Mouse (Mus musculus): ENCODE data around the gene Myo1g.
"Not testable (repeated sequence)": the region's sequence is repeated elsewhere in the genome, so short reads cannot be mapped to it uniquely, and the experiment has no call there.

The Myo1g gene

DNA sequence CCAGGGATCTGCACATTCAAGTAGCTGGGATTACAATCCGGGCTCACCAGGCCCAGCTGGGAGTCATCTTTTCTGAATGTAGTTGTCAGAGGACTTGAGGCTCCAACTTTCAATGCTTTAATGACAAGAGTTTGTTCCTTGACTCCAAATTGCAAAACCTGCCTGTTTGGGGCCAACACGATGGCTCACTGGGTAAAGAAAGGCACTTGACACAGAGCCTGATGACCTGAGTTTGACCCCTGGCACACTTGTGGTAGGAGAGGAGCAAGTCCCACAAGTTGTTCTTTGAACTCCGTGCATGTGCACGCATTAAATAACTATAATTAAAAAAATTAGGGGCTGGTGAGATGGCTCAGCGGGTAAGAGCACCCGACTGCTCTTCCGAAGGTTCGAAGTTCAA, 9.2 kb upstream of the Myo1g start:
- DNase-seq (ENCODE audit: low read depth, low spot score): no peak

DNA sequence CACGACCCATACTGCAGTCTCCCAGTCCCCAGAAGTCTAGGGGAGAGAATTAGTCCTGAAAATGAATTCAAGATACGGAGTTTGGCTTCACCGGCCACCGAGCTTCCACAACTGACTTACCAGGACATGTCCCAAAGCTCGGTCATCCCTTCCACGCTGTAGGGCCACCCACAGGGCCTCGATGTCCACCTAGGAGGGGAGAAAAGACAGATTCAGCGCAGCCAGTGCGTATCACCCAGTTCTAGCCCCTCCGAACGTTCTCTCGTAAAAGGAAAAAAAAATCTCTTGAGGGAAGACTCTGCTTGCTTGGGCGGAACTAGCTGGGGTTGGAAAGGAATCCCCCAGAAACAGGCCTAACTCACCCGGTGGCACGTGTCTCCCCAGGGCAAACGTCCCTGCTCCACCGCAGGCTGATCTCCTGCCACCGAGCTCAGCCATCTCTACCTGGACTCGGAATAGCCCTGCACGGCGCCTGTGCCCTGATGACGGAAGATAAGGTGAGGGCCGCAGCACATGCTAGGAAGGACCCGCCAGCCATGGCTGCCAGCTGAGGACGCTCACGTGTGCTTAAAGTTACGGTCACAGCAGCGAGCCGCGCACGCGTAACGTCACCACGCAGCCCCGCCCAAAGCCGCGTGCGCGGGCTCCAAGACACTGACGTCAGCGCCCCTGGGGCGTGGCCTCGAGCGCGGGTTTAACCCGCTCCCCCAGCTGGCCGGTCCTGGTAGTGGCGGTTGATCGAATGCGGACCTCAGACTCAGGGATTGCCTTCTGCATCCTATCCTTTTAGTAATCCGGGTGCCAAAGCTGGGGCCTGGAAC, 7.6 kb upstream of the Myo1g start:
- DNase-seq (ENCODE audit: low read depth, low spot score): peak; percentile 99

DNA sequence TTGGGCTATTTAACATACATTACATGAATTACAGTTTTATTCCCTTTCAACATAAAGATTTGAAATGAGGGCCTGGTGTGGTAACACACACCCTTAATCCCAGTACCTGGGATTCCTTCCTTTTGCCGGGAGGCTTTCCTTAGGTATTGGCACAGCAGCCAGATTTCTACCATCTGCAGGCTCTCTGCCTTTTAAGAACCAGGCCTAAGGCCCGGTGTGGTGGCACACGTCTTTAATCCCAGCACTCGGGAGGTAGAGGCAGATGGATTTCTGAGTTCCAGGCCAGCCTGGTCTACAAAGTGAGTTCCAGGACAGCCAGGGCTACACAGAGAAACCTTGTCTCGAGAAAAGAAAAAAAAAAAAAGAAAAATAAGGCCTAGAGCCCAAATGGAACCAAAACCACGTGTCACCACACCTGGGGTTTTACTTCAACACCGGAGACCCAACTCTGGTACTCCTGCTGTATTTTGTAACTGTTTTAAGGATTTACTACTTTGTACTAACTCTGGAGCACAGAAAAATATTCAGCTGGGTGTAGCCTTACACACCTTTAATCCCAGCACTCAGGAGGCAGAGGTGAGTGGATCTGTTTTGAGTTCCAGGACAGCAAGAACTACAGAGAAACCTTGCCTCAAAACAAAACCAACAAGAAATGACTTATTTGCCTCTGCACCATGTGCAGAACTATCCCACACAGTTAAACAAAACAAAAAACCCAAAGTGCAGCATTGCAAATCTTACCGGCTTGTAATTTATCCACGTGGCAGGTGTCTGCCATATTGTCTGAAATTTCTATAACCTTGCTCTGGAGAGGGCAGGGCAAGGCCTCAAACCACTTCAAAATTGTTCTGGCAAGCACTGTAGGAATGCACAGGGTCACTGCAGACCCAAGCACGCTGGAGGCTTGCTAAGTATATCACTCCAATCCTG, 6.8 kb upstream of the Myo1g start:
- no peak for DNase-seq (ENCODE audit: low read depth, low spot score)

DNA sequence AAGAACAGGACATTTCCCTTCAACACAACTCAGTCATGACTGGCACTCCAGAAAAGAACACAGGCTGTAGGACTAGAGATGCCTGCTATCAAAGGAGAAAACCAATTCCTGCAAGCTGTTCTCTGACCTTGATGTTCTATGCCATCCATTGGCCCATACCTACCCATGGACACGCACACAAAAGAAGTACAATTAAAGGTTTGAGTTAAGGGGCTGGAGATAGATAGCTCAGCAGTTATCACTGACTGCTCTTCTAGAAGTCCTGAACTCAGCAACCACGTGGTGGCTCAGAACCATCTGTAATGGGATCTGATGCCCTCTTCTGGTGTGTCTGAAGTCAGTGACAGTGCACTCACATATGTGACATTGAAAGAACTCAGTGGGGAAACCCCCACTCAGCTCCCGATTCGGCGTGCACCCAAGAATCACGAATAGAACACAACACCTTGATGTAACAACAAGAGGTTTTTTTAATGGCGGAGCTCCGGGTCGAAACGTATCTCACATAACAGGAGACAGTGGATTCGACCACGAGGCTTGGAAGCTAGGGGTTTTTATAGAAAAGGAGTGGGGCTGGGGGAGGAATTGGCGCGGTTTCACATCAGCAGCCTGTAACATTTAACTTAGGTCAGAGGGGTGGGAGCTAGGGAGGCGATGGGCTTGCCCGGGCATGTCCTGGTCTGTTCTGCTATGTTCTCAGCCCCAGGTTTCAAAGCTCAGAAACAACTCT, 5.9 kb upstream of the Myo1g start:
- DNase-seq (ENCODE audit: low read depth, low spot score): not testable (repeated sequence)

DNA sequence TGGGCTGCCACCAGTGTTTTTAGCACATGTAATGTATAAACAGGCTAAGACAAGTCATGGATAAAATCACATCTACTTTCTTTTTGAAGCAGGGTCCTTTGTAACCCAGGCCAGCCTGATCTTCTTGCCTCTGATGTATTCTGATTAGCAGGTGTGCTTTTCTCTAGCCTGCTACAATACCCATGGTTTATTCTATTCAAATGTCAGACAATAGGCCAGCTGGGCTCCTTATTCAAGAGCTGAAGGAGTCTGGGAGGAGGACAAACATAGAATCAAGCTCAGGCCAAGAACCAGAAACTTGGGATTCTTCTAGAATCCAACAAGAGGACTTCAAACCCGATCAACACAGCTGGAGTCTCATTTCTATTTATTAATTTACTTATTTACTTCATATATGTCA, 4.5 kb upstream of the Myo1g start:
- DNase-seq (ENCODE audit: low read depth, low spot score): no peak

DNA sequence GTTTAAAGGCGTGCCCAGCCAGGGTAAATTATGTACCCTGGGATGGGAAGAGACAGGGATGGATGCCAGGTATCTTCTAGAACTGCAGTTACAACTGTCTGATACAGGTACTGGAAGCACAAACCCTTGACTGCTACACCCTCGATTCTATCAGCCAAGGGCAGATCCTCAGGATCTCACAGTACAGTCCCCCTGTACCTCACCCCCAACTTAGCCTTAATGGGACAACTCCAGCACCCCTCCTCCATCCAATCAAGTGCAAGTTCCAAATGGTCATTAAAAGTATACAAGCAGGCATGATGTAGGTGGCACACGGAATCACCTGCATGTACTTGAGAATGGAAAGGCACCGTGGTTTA, 4.1 kb upstream of the Myo1g start:
- DNase-seq (ENCODE audit: low read depth, low spot score): no peak

DNA sequence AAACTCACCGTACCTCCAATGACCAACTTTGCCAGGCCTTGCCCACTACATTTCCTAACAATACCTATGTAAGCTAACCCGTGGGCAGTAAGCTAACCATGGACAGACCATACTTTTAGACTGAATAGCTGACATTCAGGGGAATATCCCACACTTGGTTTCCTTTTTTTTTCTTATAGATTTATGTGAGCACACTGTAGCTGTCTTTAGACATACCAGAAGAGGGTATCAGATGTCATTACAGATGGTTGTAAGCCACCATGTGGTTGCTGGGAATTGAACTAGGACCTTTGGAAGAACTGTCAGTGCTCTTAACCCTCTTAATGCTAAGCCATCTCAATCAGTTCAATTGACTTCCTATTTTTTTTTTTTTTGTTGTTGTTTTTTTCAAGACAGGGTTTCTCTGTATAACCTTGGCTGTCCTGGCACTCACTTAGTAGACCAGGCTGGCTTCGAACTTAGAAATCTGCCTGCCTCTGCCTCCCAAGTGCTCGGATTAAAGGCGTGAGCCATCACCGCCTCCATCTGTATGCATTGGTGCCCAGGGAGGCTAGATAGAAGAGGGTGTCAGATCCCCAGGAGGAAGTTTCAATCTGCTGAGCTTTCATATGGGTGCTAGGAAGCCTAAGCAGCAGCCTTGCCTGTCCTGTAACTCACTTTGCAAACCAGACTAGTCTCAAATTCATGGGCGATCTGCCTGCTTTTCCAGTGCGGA, 3.6 kb upstream of the Myo1g start:
- DNase-seq (ENCODE audit: low read depth, low spot score): no peak

DNA sequence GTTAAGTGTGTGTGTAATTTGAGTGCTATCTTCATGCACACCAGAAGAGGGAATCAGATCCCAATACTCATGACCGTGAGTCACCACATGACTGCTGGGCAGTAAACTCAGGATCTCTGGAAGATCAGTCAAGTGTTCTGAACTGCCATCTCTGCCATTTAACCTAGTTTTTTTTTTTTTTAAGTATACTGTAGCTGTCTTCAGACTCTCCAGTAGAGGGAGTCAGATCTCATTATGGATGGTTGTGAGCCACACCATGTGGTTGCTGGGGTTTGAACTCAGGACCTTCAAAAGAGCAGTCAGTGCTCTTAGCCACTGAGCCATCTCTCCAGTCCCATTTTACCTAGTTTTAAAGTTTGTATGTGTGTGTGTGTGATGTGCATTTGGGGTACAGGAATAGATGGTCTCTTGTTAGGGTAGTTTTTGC, 2.9 kb upstream of the Myo1g start:
- DNase-seq (ENCODE audit: low read depth, low spot score): no peak

DNA sequence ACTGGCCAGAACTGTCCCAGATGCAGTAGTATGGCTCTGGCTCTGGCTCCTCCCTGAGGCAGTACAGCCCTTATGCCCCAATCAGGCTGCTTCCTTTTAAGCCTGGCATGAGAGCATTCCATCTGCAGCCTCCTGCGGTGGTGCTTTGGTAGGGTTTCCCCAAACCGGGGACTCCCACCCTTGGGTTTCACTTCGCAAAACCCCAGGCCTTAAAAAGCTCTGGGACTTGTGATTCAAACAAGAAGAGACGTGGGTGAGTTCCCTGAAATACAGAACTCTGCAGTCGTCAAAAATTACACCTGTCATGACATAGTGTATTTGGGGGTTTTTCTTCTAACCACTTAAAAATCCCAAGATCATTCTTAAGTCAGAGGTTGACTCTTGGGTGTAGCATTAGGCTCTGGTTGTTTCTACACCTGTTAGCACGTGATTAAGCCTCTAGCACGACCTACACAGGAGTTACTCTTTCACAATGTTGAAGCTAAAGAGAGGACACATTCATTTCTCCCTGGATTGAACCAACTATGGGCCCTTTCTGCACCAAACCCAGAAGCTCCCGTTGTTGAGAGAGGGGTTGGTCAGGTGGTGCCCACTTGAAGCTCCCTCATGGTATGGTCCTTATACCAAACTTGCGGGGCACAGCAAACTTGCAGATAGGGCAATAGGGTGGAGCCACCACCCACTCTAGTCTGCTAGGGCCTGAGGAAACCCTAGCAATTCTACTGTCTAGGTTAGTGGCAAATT, 2.2 kb upstream of the Myo1g start:
- no peak for DNase-seq (ENCODE audit: low read depth, low spot score)

DNA sequence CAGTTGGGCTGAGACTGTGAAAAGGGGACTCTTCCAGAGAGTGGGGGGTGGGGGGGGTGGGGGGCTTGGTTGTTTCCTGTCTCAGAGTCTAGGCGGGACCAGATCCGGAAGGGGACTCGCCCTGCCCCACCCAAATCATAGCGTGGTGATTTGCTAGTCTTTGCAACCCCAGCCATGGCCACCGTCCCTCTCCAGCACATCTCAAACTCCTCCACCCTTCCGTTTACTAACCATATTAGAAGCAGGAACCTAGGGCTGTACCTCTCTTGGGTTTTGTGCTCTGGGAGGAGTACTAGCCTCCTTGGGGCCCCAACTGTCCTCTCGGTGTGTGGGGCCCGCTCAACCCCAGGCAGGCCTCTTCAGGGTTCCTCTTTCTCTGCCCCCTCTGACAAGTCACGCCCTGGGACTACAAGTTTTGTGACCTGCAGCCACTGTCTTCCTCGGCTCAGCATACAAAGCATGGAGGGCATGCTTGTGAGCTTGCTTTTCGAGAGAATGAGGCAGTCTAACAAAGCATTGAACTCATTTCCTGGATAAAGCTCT, 1.2 kb downstream of the Myo1g start:
- DNase-seq (ENCODE audit: low read depth, low spot score): no peak

DNA sequence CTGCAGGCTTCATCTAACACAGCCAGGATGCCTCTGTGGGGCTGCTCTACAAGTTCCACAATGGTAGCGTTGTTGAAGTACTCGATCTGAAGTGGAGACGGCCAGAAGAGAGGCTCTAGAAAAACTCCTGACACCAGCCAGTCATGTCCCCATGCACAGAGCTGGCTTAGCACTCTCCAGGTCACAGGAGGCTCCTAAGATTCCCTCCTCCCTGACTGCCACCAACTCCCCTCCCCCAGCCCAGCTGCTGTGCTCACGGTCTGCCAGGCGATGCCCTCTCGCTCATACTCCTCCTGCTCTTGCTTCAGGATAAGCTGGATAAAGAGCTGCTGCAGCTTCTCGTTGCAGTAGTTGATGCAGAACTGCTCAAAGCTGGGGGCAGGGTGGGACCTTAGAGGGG, 5.9 kb downstream of the Myo1g start:
- DNase-seq (ENCODE audit: low read depth, low spot score): peak; percentile 54

DNA sequence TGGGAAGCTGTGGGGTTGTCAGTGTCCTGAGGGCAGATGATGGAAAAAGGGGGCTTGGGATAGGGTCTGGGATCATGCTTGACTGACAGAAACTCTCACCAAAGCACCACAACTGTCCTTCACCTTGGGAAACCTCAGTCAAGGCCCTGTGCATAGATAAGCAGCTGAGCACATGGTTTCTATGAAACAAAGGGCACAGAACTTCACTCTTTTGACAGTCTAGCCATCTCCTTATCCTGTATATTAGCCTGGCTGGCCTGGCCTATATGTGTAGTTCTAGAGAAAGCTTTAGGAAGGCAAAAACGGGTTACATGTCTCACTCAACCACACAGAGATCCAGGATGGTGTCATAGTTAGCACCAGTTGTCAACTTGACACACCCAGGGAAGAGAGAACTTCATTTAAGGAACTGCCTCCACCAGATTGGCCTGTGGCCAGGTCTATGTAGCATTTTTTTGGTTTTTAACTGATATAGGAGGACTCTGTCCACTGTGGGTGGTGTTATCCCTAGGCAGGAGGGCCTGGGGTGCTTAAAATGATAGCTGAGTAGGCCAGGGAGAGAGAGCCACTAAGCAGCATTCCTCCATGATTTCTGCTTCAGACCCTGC, 12.4 kb downstream of the Myo1g start:
- no peak for DNase-seq (ENCODE audit: low read depth, low spot score)

DNA sequence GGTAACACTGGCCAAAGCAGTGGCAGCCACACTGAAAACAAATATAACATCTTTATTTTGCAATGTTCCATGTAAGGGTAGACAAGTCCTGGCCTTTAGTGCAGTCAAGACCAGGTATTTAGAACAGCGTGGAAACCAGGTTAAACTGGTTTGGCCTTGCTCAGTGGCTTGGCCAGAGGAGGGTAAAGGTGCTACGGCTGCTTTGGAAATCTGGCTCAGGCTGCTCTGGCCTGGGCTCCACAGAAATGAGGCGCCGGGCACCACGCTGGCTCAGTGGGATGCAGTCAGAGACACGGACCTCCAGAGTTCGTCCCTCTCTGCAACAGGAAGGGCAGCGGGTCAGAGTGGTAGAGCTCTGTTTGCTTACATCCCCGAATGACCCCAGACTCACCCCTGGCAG, 14.2 kb downstream of the Myo1g start:
- no peak for DNase-seq (ENCODE audit: low read depth, low spot score)

DNA sequence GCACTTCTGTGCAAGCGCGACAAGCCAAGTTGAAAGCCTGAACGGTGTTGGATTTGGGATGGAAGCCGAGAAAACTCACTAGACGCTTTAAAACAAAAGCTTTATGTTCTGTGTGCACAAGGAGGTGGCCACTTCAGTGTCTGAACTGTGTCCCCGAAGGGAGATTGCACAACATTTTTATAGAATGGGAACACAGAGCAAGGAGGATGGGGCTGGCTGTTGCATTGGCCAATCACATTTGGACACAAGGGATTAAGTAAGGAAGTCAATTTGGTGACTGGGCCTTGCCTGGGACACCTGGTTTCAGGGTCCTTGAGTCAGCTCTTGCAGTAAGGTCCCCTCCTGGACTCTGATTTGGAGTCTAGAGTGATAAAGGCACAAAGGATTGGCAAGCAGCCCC, 16.1 kb downstream of the Myo1g start:
- DNase-seq (ENCODE audit: low read depth, low spot score): no peak

DNA sequence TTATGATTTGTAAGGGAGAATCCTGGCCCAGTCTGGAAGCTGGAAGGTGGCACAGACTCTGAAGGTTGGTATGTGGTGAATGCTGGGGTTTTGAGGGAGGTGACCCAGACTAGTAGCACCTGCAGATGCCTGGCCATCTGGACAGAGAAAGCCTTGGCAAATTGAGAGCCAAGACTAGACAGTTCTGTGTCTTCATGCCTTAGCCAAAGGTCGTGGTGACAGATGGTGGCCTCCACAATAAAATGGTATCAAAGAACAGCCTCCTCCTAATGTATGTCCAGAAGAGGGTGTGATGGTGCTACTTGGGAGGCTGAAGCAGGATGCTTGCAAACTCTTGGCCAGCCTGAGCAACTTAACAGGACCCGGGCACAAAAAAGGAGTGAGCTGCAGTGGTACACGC, 16.5 kb downstream of the Myo1g start:
- peak; percentile 94 for DNase-seq (ENCODE audit: low read depth, low spot score)

DNA sequence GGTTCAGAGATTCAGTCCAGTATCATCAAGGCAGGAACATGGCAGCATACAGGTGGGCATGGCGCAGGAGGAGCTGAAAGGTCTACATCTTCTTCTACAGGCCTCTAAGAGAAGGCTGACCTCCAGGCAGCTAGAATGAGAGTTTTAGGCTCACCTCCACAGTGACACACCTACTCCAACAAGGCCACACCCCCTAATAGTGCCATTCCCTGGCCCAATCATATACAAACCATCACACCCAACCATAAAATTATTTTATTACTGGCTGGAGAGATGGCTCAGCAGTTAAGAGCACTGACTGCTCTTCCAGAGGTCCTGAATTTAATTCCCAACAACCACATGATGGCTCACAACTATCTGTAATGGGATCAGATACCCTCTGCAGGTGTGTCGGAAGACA, 18.3 kb downstream of the Myo1g start:
- DNase-seq (ENCODE audit: low read depth, low spot score): no peak

DNA sequence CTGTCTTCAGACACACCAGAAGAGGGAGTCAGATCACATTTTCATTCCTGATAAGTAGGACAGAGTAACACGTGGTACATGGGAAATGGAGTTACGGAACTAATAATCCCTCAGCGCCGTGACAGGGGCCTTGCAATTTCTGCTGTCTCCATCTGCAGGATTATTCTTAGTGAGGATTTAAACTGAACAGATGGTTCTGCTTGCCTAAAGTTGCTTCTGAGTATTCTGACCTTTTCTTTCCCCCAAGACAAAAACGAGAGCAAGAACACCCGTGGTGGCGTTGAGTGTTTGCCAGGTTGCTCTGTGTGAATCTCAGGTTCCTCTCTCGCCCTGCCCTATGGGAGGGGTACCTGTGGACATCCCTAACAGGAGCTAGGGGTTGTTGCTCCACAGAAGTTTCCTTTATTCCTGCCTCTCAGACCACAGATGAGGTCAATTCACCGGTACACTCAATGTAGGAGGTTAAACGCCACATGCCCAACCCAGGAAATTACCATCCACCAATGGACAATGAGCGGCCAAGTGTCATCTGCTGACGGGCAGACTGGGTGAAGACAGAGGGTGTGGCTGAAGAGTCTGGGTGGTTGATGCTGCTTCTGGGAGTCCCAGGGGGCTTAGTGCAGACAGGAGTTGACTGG, 23.3 kb downstream of the Myo1g start:
- peak; percentile 81 for DNase-seq (ENCODE audit: low read depth, low spot score)

DNA sequence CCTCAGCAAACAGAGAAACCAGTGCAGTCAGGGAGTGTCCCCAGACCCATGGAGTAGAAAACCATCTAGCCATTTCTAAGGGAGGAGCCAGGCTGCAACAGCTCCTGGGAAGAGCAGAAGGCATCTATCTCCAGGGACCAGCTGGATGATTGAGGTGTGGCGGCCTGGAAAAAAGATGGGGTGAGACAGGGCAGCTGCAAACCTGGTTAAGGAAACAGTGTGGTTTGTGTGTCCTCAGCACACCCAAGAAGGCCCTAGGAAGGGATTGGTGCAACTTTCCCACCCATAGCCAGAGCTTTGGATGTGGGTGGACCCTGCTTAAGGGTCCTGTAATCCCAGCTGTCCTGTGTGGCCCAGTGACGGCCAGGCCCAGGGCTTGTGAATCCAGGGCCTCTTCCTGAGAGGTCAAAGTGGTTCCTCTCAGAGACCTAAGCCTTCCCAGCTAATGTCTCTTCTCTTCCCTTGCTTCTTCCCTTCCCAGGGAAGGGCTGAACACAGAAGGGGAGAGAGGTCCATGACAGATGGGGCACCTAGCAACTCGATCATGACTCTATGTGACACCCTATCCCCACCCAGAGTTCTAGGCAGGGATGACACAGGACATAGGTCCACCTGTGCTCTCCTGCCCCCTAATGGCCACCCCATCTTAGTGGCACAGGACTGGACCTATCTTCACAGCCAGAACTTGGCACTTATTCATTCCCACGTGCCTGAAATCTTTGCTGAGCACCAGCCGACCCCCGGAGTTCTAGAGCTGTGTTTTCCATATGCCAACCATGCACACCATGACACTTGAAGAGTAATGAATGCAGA, 30.9 kb downstream of the Myo1g start:
- peak; percentile 75 for DNase-seq (ENCODE audit: low read depth, low spot score)

DNA sequence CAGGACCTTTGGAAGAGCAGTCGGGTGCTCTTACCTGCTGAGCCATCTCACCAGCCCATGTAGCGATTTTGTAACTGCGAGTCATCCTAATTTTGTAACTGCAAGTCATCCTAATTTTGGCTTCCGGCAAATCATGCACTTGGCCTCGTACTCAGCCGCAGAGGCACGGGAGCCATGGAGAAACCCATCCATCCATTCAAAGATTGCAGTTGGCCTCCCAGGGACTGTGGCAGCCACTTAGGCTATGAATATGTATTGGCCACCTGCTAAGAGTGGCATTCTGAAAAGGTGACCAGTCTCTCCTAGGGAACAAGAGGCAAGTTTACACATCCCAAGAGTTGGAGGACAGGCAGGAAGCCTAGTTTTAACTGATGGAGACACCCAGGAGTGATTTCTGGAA, 31.5 kb downstream of the Myo1g start:
- DNase-seq (ENCODE audit: low read depth, low spot score): no peak
